ENCODE assay signal across 20 mouse cellular contexts in genomic region chr5:68026658-68027422, GRCm38 (mm10). TPM values are rescaled to one million over a fixed set of nuclear protein-coding genes. Genes with fewer than 3 reads are reported as not detected.
DNase-seq lines count a peak whose midpoint lies in the region; ATAC-seq lines count a peak whose summit lies in the region.
"Had no signal": no experiment of that assay in that cellular context is flagged by ENCODE, and none has a peak within 500 bp of the region (broad histone marks: within the 10 kb centered on the region; RNA-seq: fewer than 3 reads in every experiment).

No protein-coding gene starts in this region.

- ATAC-seq in forebrain, embryonic 16.5 days, result 0 out of 2 replicates have a peak, but pooled peaks have one; percentile 47
- ATAC-seq in forebrain, embryonic 11.5 days (replicated peaks; ENCODE audit: low FRiP score), result no peak
- ATAC-seq in midbrain, embryonic 16.5 days, result peak; percentile 90; the same call in 1 of the 2 replicates
- ATAC-seq: intestine, postnatal 0 days had no signal

- no peaks in the 10 kb centered on the region for H3K27me3 ChIP-seq in forebrain, embryonic 16.5 days (replicated peaks; ENCODE audit: control insufficient read depth, insufficient read depth, low read length)
- no peaks in the 10 kb centered on the region for H3K27me3 ChIP-seq in forebrain, embryonic 11.5 days (ENCODE audit: control insufficient read depth, insufficient read depth, low read length)
- no peaks in the 10 kb centered on the region for H3K27me3 ChIP-seq in midbrain, embryonic 16.5 days (ENCODE audit: control insufficient read depth, insufficient read depth, low read depth, low read length)
- H3K27me3 ChIP-seq: embryonic facial prominence, embryonic 12.5 days; heart, embryonic 13.5 days; limb, embryonic 13.5 days had no signal

- no peaks in the 10 kb centered on the region for H3K36me3 ChIP-seq in forebrain, embryonic 16.5 days (ENCODE audit: control insufficient read depth, insufficient read depth)
- no peaks in the 10 kb centered on the region for H3K36me3 ChIP-seq in forebrain, embryonic 11.5 days (ENCODE audit: control insufficient read depth, insufficient read depth, low read length)
- no peaks in the 10 kb centered on the region for H3K36me3 ChIP-seq in midbrain, embryonic 16.5 days (ENCODE audit: control insufficient read depth, insufficient read depth, low read length)
- H3K36me3 ChIP-seq: embryonic facial prominence, embryonic 12.5 days; heart, embryonic 13.5 days; limb, embryonic 13.5 days had no signal

- WGBS in forebrain, embryonic 16.5 days, result 51% methylated on average over 2 of the region's 2 CpGs
- WGBS in forebrain, embryonic 11.5 days, result 61% methylated on average over 2 of the region's 2 CpGs
- 24% methylated on average over 2 of the region's 2 CpGs for WGBS in midbrain, embryonic 16.5 days

- no peaks in the 10 kb centered on the region for H3K9me3 ChIP-seq in forebrain, embryonic 16.5 days (ENCODE audit: control insufficient read depth, low read length)
- no peaks in the 10 kb centered on the region for H3K9me3 ChIP-seq in forebrain, embryonic 11.5 days (ENCODE audit: control insufficient read depth, low read length)
- no peaks in the 10 kb centered on the region for H3K9me3 ChIP-seq in midbrain, embryonic 16.5 days (replicated peaks; ENCODE audit: control insufficient read depth, low read length, poor library complexity, severe bottlenecking)
- H3K9me3 ChIP-seq: embryonic facial prominence, embryonic 12.5 days; heart, embryonic 13.5 days; limb, embryonic 13.5 days had no signal

- DNase-seq in forebrain, embryonic 11.5 days (ENCODE audit: low spot score), result no peak
- peak; percentile 74 for DNase-seq in brain, adult 2 months (ENCODE audit: low read depth, low spot score)
- peak; percentile 8 for DNase-seq in fat pad, adult 2 months (ENCODE audit: extremely low read depth, low read depth, low spot score)
- no peak for DNase-seq in left cerebral cortex, adult 9 months (ENCODE audit: low spot score in 2 of 2)
- no peak for DNase-seq in kidney, postnatal 14 days
- DNase-seq: adrenal gland, postnatal 14 days; B cell, adult 2 months; cerebellum, adult 9-10 months; heart, postnatal 36 days; kidney, postnatal 10 days; thymus, postnatal 4 days had no signal

- H3K9ac ChIP-seq in forebrain, embryonic 16.5 days (replicated peaks; ENCODE audit: low read depth, low read length), result no peak overlapping the region
- no peak overlapping the region for H3K9ac ChIP-seq in forebrain, embryonic 11.5 days (ENCODE audit: low read length)
- H3K9ac ChIP-seq in midbrain, embryonic 16.5 days (ENCODE audit: low read depth, low read length), result no peak overlapping the region
- H3K9ac ChIP-seq: embryonic facial prominence, embryonic 12.5 days; heart, embryonic 13.5 days; limb, embryonic 13.5 days; liver, embryonic 14.5 days had no signal

- H3K4me3 ChIP-seq in forebrain, embryonic 16.5 days (replicated peaks; ENCODE audit: low read length), result no peak overlapping the region
- no peak overlapping the region for H3K4me3 ChIP-seq in forebrain, embryonic 11.5 days (ENCODE audit: low read depth, low read length)
- no peak overlapping the region for H3K4me3 ChIP-seq in midbrain, embryonic 16.5 days (ENCODE audit: low read depth, low read length)
- H3K4me3 ChIP-seq: embryonic facial prominence, embryonic 12.5 days; heart, embryonic 13.5 days; limb, embryonic 13.5 days had no signal

- no peak overlapping the region for H3K4me2 ChIP-seq in forebrain, embryonic 16.5 days (ENCODE audit: low read length)
- H3K4me2 ChIP-seq in forebrain, embryonic 11.5 days (ENCODE audit: low read depth, low read length, severe bottlenecking), result no peak overlapping the region
- no peak overlapping the region for H3K4me2 ChIP-seq in midbrain, embryonic 16.5 days (ENCODE audit: low read length)
- H3K4me2 ChIP-seq: embryonic facial prominence, embryonic 12.5 days; heart, embryonic 13.5 days; limb, embryonic 13.5 days had no signal

- no peak overlapping the region for H3K27ac ChIP-seq in forebrain, embryonic 16.5 days (ENCODE audit: low read length)
- H3K27ac ChIP-seq in forebrain, embryonic 11.5 days (ENCODE audit: low read depth, low read length), result no peak overlapping the region
- no peak overlapping the region for H3K27ac ChIP-seq in midbrain, embryonic 16.5 days (ENCODE audit: low read length)
- H3K27ac ChIP-seq: embryonic facial prominence, embryonic 12.5 days; heart, embryonic 13.5 days; limb, embryonic 13.5 days; liver, embryonic 14.5 days had no signal

- H3K4me1 ChIP-seq in forebrain, embryonic 16.5 days (replicated peaks; ENCODE audit: control insufficient read depth, insufficient read depth, low read length), result no peaks in the 10 kb centered on the region
- no peaks in the 10 kb centered on the region for H3K4me1 ChIP-seq in forebrain, embryonic 11.5 days (replicated peaks; ENCODE audit: control insufficient read depth, insufficient read depth, low read length)
- peaks cover 6% of the 10 kb centered on the region for H3K4me1 ChIP-seq in midbrain, embryonic 16.5 days (ENCODE audit: control insufficient read depth, insufficient read depth, low read length)
- H3K4me1 ChIP-seq: embryonic facial prominence, embryonic 12.5 days; heart, embryonic 13.5 days; limb, embryonic 13.5 days had no signal

RNA-seq across cellular contexts. Expression of gene Grxcr1, which starts 4.8 kb away (rescaled TPM):
- not detected in 2 replicates for polyA plus RNA-seq in forebrain, embryonic 16.5 days (2015; fragmentation: Nextera tagmentation; extraction: Ambion mirVana)
- polyA plus RNA-seq in forebrain, embryonic 11.5 days (2014; fragmentation: Nextera tagmentation; extraction: Ambion mirVana), result not detected in 2 replicates
- 0.20 TPM in 1 of 2 replicates, not detected in the other for polyA plus RNA-seq in midbrain, embryonic 16.5 days (2015; fragmentation: Nextera tagmentation; extraction: Ambion mirVana)
- polyA plus RNA-seq: gonadal fat pad, adult 2 months; heart, embryonic 13.5 days; intestine, postnatal 0 days; limb, embryonic 13.5 days; liver, embryonic 14.5 days; lung, embryonic 16.5 days had no signal

Comparison
In these comparisons a context has a peak if more than half of its experiments do, and no peak if none do; other contexts are left out.
1. DNase-seq: peak in brain, adult 2 months (single experiment) and fat pad, adult 2 months (single experiment); none in forebrain, embryonic 11.5 days (single experiment), left cerebral cortex, adult 9 months (0 of 2) and kidney, postnatal 14 days (single experiment).